Mouse (Mus musculus): ENCODE measurements at regions not wholly inside any gene's neighbourhood (a gene's known extent, or its start where the extent isn't known, plus 50 kb on each side); places are given as distances from the start of the nearest gene placed in this dataset.

GRCm38 (mm10) chr15:31854764-31855163 is 253.1 kb downstream of the Fam173b start:
- H3K9ac ChIP-seq: no peak overlapping the region
- no peak overlapping the region for H3K27ac ChIP-seq (replicated peaks)
- WGBS (ENCODE audit: insufficient replicate concordance): 63% methylated on average over 5 of the region's 5 CpGs
- no peaks in the 10 kb centered on the region for H3K27me3 ChIP-seq
- no peaks in the 10 kb centered on the region for H3K4me1 ChIP-seq (replicated peaks)
- no peak overlapping the region for H3K4me2 ChIP-seq
- no peaks in the 10 kb centered on the region for H3K9me3 ChIP-seq (replicated peaks)
- ATAC-seq (ENCODE audit: insufficient read depth): no peak
- H3K4me3 ChIP-seq (replicated peaks): no peak overlapping the region
- H3K36me3 ChIP-seq (replicated peaks): no peaks in the 10 kb centered on the region

- WGBS (ENCODE audit: insufficient replicate concordance): 70% methylated on average over 3 of the region's 3 CpGs
Observed at GRCm38 (mm10) chr15:31855188-31855587, 253.5 kb downstream of the Fam173b start.

GRCm38 (mm10) chr15:31869100-31869499 is 267.4 kb downstream of the Fam173b start:
- Histone ChIP-seq H3K36me3 (replicated peaks) (no peaks in the 10 kb centered on the region), H3K4me2 (no peak overlapping the region), H3K9ac (no peak overlapping the region), H3K27me3 (no peaks in the 10 kb centered on the region), H3K4me3 (replicated peaks) (no peak overlapping the region), H3K9me3 (replicated peaks) (no peaks in the 10 kb centered on the region), H3K4me1 (replicated peaks) (no peaks in the 10 kb centered on the region), H3K27ac (replicated peaks) (no peak overlapping the region)
- no peak for ATAC-seq (ENCODE audit: insufficient read depth)
- WGBS (ENCODE audit: insufficient replicate concordance): 76% methylated on average over 3 of the region's 3 CpGs

More at GRCm38 (mm10) chr15:31855188-31855587, 253.5 kb downstream of the Fam173b start:
- no peak for ATAC-seq (ENCODE audit: insufficient read depth)
- Histone ChIP-seq H3K4me3 (replicated peaks) (no peak overlapping the region), H3K4me2 (no peak overlapping the region), H3K9me3 (replicated peaks) (no peaks in the 10 kb centered on the region), H3K4me1 (replicated peaks) (no peaks in the 10 kb centered on the region), H3K9ac (no peak overlapping the region), H3K36me3 (replicated peaks) (no peaks in the 10 kb centered on the region), H3K27ac (replicated peaks) (no peak overlapping the region), H3K27me3 (no peaks in the 10 kb centered on the region)

GRCm38 (mm10) chr15:31869673-31870417 is 268.2 kb downstream of the Fam173b start:
- no peak overlapping the region for H3K4me2 ChIP-seq
- ATAC-seq (ENCODE audit: insufficient read depth): no peak
- no peak overlapping the region for H3K4me3 ChIP-seq (replicated peaks)
- 61% methylated on average over 14 of the region's 14 CpGs for WGBS (ENCODE audit: insufficient replicate concordance)
- H3K9me3 ChIP-seq (replicated peaks): no peaks in the 10 kb centered on the region
- H3K36me3 ChIP-seq (replicated peaks): no peaks in the 10 kb centered on the region
- H3K27ac ChIP-seq (replicated peaks): no peak overlapping the region
- no peaks in the 10 kb centered on the region for H3K4me1 ChIP-seq (replicated peaks)
- H3K27me3 ChIP-seq: no peaks in the 10 kb centered on the region
- no peak overlapping the region for H3K9ac ChIP-seq

- Histone ChIP-seq H3K36me3 (replicated peaks) (no peaks in the 10 kb centered on the region), H3K4me1 (replicated peaks) (no peaks in the 10 kb centered on the region), H3K27ac (replicated peaks) (no peak overlapping the region), H3K9ac (no peak overlapping the region), H3K27me3 (no peaks in the 10 kb centered on the region), H3K4me3 (replicated peaks) (no peak overlapping the region), H3K4me2 (no peak overlapping the region), H3K9me3 (replicated peaks) (no peaks in the 10 kb centered on the region)
- WGBS (ENCODE audit: insufficient replicate concordance): 44% methylated on average over 2 of the region's 2 CpGs
- ATAC-seq (ENCODE audit: insufficient read depth): no peak
Observed at GRCm38 (mm10) chr15:31875436-31875835, 273.8 kb downstream of the Fam173b start.

GRCm38 (mm10) chr15:31880479-31880878 is 278.8 kb downstream of the Fam173b start:
- H3K4me3 ChIP-seq (replicated peaks): no peak overlapping the region

GRCm38 (mm10) chr15:31882331-31882730 is 280.7 kb downstream of the Fam173b start:
- no peak overlapping the region for H3K9ac ChIP-seq
- ATAC-seq (ENCODE audit: insufficient read depth): no peak
- no peak overlapping the region for H3K4me2 ChIP-seq
- 68% methylated on average over 5 of the region's 5 CpGs for WGBS (ENCODE audit: insufficient replicate concordance)
- H3K27me3 ChIP-seq: no peaks in the 10 kb centered on the region
- no peaks in the 10 kb centered on the region for H3K4me1 ChIP-seq (replicated peaks)
- no peak overlapping the region for H3K4me3 ChIP-seq (replicated peaks)
- no peak overlapping the region for H3K27ac ChIP-seq (replicated peaks)
- no peaks in the 10 kb centered on the region for H3K9me3 ChIP-seq (replicated peaks)
- no peaks in the 10 kb centered on the region for H3K36me3 ChIP-seq (replicated peaks)

More at GRCm38 (mm10) chr15:31880479-31880878, 278.8 kb downstream of the Fam173b start:
- Histone ChIP-seq H3K9ac (no peak overlapping the region), H3K4me2 (no peak overlapping the region), H3K4me1 (replicated peaks) (no peaks in the 10 kb centered on the region), H3K36me3 (replicated peaks) (no peaks in the 10 kb centered on the region), H3K27me3 (no peaks in the 10 kb centered on the region), H3K27ac (replicated peaks) (no peak overlapping the region), H3K9me3 (replicated peaks) (no peaks in the 10 kb centered on the region)
- ATAC-seq (ENCODE audit: insufficient read depth): no peak
- 79% methylated on average over 9 of the region's 9 CpGs for WGBS (ENCODE audit: insufficient replicate concordance)

GRCm38 (mm10) chr15:31883516-31883915 is 281.9 kb downstream of the Fam173b start:
- Histone ChIP-seq H3K9me3 (replicated peaks) (no peaks in the 10 kb centered on the region), H3K36me3 (replicated peaks) (no peaks in the 10 kb centered on the region), H3K4me2 (no peak overlapping the region), H3K27ac (replicated peaks) (no peak overlapping the region), H3K9ac (no peak overlapping the region), H3K27me3 (no peaks in the 10 kb centered on the region), H3K4me3 (replicated peaks) (no peak overlapping the region), H3K4me1 (replicated peaks) (no peaks in the 10 kb centered on the region)
- 73% methylated on average over 9 of the region's 9 CpGs for WGBS (ENCODE audit: insufficient replicate concordance)
- no peak for ATAC-seq (ENCODE audit: insufficient read depth)

GRCm38 (mm10) chr15:31898904-31899650 is 278.0 kb upstream of the Tas2r119 start:
- 66% methylated on average over 13 of the region's 13 CpGs for WGBS (ENCODE audit: insufficient replicate concordance)
- H3K27me3 ChIP-seq: no peaks in the 10 kb centered on the region
- H3K36me3 ChIP-seq (replicated peaks): no peaks in the 10 kb centered on the region
- no peak overlapping the region for H3K4me2 ChIP-seq
- ATAC-seq (ENCODE audit: insufficient read depth): no peak
- no peaks in the 10 kb centered on the region for H3K4me1 ChIP-seq (replicated peaks)
- no peak overlapping the region for H3K27ac ChIP-seq (replicated peaks)
- no peaks in the 10 kb centered on the region for H3K9me3 ChIP-seq (replicated peaks)
- H3K4me3 ChIP-seq (replicated peaks): no peak overlapping the region
- no peak overlapping the region for H3K9ac ChIP-seq

GRCm38 (mm10) chr15:31900325-31900724 is 276.8 kb upstream of the Tas2r119 start:
- no peaks in the 10 kb centered on the region for H3K9me3 ChIP-seq (replicated peaks)
- H3K27ac ChIP-seq (replicated peaks): no peak overlapping the region
- no peaks in the 10 kb centered on the region for H3K27me3 ChIP-seq
- H3K4me1 ChIP-seq (replicated peaks): no peaks in the 10 kb centered on the region
- no peak overlapping the region for H3K4me2 ChIP-seq
- H3K4me3 ChIP-seq (replicated peaks): no peak overlapping the region
- ATAC-seq (ENCODE audit: insufficient read depth): no peak
- 45% methylated on average over 4 of the region's 4 CpGs for WGBS (ENCODE audit: insufficient replicate concordance)
- H3K36me3 ChIP-seq (replicated peaks): no peaks in the 10 kb centered on the region
- H3K9ac ChIP-seq: no peak overlapping the region

GRCm38 (mm10) chr15:31908432-31908831 is 268.7 kb upstream of the Tas2r119 start:
- no peaks in the 10 kb centered on the region for H3K4me1 ChIP-seq (replicated peaks)
- no peak overlapping the region for H3K4me2 ChIP-seq
- H3K9ac ChIP-seq: no peak overlapping the region
- ATAC-seq (ENCODE audit: insufficient read depth): no peak
- H3K27ac ChIP-seq (replicated peaks): no peak overlapping the region
- 76% methylated on average over 9 of the region's 9 CpGs for WGBS (ENCODE audit: insufficient replicate concordance)
- no peaks in the 10 kb centered on the region for H3K36me3 ChIP-seq (replicated peaks)
- no peaks in the 10 kb centered on the region for H3K9me3 ChIP-seq (replicated peaks)
- H3K27me3 ChIP-seq: no peaks in the 10 kb centered on the region
- no peak overlapping the region for H3K4me3 ChIP-seq (replicated peaks)

Measured in liver, embryonic 15.5 days (tissue).